Mouse (Mus musculus): ENCODE results near the gene Rnf19b. TPM values are rescaled to one million over a fixed set of nuclear protein-coding genes. Genes with fewer than 3 reads are reported as not detected.

Rnf19b gene
- polyA plus RNA-seq, 1 experiment from 2014 or later, result 8.4 TPM

- peak overlapping the region; percentile 54 for H3K9ac ChIP-seq (ENCODE audit: low read length)
- peak overlapping the region; percentile 72 for H3K27ac ChIP-seq (ENCODE audit: low read depth)
- DNase-seq (ENCODE audit: low spot score) (no peak), ATAC-seq (replicated peaks; ENCODE audit: low FRiP score, low TSS enrichment, low read depth) (peak; percentile 30; the same call in 1 of the 2 replicates)
- H3K4me1 ChIP-seq (replicated peaks; ENCODE audit: control insufficient read depth, insufficient read depth, low read length), result peaks cover 7% of the 10 kb centered on the region; the same call in 1 of the 2 replicates
- WGBS, result 4% methylated on average over 23 of the region's 23 CpGs
- H3K27me3 ChIP-seq (replicated peaks; ENCODE audit: control insufficient read depth, insufficient read depth, low read length), result peaks cover 15% of the 10 kb centered on the region; the same call in 1 of the 2 replicates
- H3K36me3 ChIP-seq (ENCODE audit: control insufficient read depth, insufficient read depth, low read length), result no peaks in the 10 kb centered on the region
- peak overlapping the region; percentile 49 for H3K4me3 ChIP-seq (ENCODE audit: low read depth, low read length)
- peak overlapping the region; percentile 82 for H3K4me2 ChIP-seq (ENCODE audit: low read length)
- H3K9me3 ChIP-seq (ENCODE audit: control insufficient read depth, low read length), result no peaks in the 10 kb centered on the region; the same call in 1 of the 2 replicates
Observed at GRCm38 (mm10) chr4:129049306-129050011, 8.6 kb upstream of the Rnf19b start.

- Histone ChIP-seq H3K27ac (ENCODE audit: low read depth) (no peak overlapping the region), H3K4me3 (ENCODE audit: low read depth, low read length) (no peak overlapping the region), H3K4me1 (replicated peaks; ENCODE audit: control insufficient read depth, insufficient read depth, low read length) (peaks cover 7% of the 10 kb centered on the region; the same call in 1 of the 2 replicates), H3K36me3 (ENCODE audit: control insufficient read depth, insufficient read depth, low read length) (no peaks in the 10 kb centered on the region), H3K27me3 (replicated peaks; ENCODE audit: control insufficient read depth, insufficient read depth, low read length) (peaks cover 15% of the 10 kb centered on the region; the same call in 1 of the 2 replicates), H3K4me2 (ENCODE audit: low read length) (no peak overlapping the region), H3K9me3 (ENCODE audit: control insufficient read depth, low read length) (no peaks in the 10 kb centered on the region; the same call in 1 of the 2 replicates), H3K9ac (ENCODE audit: low read length) (no peak overlapping the region)
- DNase-seq (ENCODE audit: low spot score), result no peak
- 68% methylated on average over 4 of the region's 4 CpGs for WGBS
- ATAC-seq (replicated peaks; ENCODE audit: low FRiP score, low TSS enrichment, low read depth), result no peak
Observed at GRCm38 (mm10) chr4:129050365-129050764, 7.7 kb upstream of the Rnf19b start.

GRCm38 (mm10) chr4:129050901-129051417 lies 7.1 kb upstream of the Rnf19b start:
- Histone ChIP-seq H3K4me2 (ENCODE audit: low read length) (no peak overlapping the region), H3K27ac (ENCODE audit: low read depth) (no peak overlapping the region), H3K4me1 (replicated peaks; ENCODE audit: control insufficient read depth, insufficient read depth, low read length) (peaks cover 7% of the 10 kb centered on the region; the same call in 1 of the 2 replicates), H3K9ac (ENCODE audit: low read length) (no peak overlapping the region), H3K36me3 (ENCODE audit: control insufficient read depth, insufficient read depth, low read length) (no peaks in the 10 kb centered on the region), H3K9me3 (ENCODE audit: control insufficient read depth, low read length) (no peaks in the 10 kb centered on the region; the same call in 1 of the 2 replicates), H3K4me3 (ENCODE audit: low read depth, low read length) (no peak overlapping the region), H3K27me3 (replicated peaks; ENCODE audit: control insufficient read depth, insufficient read depth, low read length) (peaks cover 15% of the 10 kb centered on the region; the same call in 1 of the 2 replicates)
- no peak for ATAC-seq (replicated peaks; ENCODE audit: low FRiP score, low TSS enrichment, low read depth)
- 64% methylated on average over 6 of the region's 6 CpGs for WGBS
- DNase-seq (ENCODE audit: low spot score), result no peak

DNA sequence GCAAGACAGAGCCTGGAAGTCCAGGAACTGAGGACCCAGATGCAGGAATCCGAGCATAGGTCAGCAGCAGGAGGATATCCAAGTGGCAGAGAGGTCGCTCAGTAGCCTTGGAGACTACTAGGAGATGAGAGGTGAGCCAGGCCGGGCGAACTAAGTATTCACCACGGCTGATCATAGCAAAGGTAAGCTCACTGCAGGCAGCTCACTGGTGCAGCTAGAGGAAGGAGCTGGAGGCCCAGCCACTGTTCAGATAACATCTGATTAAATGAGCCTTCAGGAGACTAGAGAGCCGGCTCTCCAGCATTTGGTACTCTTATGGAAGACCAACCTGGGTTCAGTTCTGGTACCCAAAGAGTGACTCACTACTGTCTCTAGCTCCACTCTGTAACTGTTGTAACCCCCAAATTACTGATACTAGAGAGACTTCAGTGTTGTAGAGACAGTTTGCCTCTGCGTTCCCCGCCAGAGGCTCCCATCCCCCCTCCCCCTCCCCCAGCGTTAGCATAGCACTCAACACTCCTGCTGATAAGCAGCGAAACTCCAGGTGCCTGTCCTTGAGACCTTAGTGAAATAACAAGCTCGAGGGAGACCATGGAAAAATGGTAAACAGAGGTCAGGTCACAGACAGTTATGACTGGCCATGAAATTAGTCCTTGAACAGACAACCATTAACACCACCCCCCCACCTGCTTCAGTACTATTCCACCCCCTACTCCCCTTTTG lies 6.4 kb upstream of the Rnf19b start:
- DNase-seq (ENCODE audit: low spot score), result no peak
- no peak overlapping the region for H3K9ac ChIP-seq (ENCODE audit: low read length)
- WGBS, result 27% methylated on average over 11 of the region's 11 CpGs
- H3K4me3 ChIP-seq (ENCODE audit: low read depth, low read length), result no peak overlapping the region
- peaks cover 12% of the 10 kb centered on the region; the same call in 1 of the 2 replicates for H3K27me3 ChIP-seq (replicated peaks; ENCODE audit: control insufficient read depth, insufficient read depth, low read length)
- no peaks in the 10 kb centered on the region for H3K36me3 ChIP-seq (ENCODE audit: control insufficient read depth, insufficient read depth, low read length)
- peaks cover 7% of the 10 kb centered on the region; the same call in 1 of the 2 replicates for H3K4me1 ChIP-seq (replicated peaks; ENCODE audit: control insufficient read depth, insufficient read depth, low read length)
- no peak overlapping the region for H3K27ac ChIP-seq (ENCODE audit: low read depth)
- no peak overlapping the region for H3K4me2 ChIP-seq (ENCODE audit: low read length)
- no peak for ATAC-seq (replicated peaks; ENCODE audit: low FRiP score, low TSS enrichment, low read depth)
- H3K9me3 ChIP-seq (ENCODE audit: control insufficient read depth, low read length), result no peaks in the 10 kb centered on the region; the same call in 1 of the 2 replicates

GRCm38 (mm10) chr4:129054757-129055156 lies 3.3 kb upstream of the Rnf19b start:
- H3K4me3 ChIP-seq (ENCODE audit: low read depth, low read length), result no peak overlapping the region
- H3K36me3 ChIP-seq (ENCODE audit: control insufficient read depth, insufficient read depth, low read length), result no peaks in the 10 kb centered on the region
- peaks cover 13% of the 10 kb centered on the region for H3K4me1 ChIP-seq (replicated peaks; ENCODE audit: control insufficient read depth, insufficient read depth, low read length)
- H3K9ac ChIP-seq (ENCODE audit: low read length), result no peak overlapping the region
- 89% methylated on average over 12 of the region's 12 CpGs for WGBS
- DNase-seq (ENCODE audit: low spot score) (no peak), ATAC-seq (replicated peaks; ENCODE audit: low FRiP score, low TSS enrichment, low read depth) (no peak)
- no peak overlapping the region for H3K4me2 ChIP-seq (ENCODE audit: low read length)
- 0 out of 2 replicates have a peak, but pooled peaks cover 7% of the 10 kb centered on the region for H3K27me3 ChIP-seq (replicated peaks; ENCODE audit: control insufficient read depth, insufficient read depth, low read length)
- H3K27ac ChIP-seq (ENCODE audit: low read depth), result no peak overlapping the region
- no peaks in the 10 kb centered on the region; the same call in 1 of the 2 replicates for H3K9me3 ChIP-seq (ENCODE audit: control insufficient read depth, low read length)

- Histone ChIP-seq H3K27ac (ENCODE audit: low read depth) (no peak overlapping the region), H3K27me3 (replicated peaks; ENCODE audit: control insufficient read depth, insufficient read depth, low read length) (0 out of 2 replicates have a peak, but pooled peaks cover 2% of the 10 kb centered on the region), H3K4me1 (replicated peaks; ENCODE audit: control insufficient read depth, insufficient read depth, low read length) (peaks cover 12% of the 10 kb centered on the region), H3K36me3 (ENCODE audit: control insufficient read depth, insufficient read depth, low read length) (no peaks in the 10 kb centered on the region), H3K9me3 (ENCODE audit: control insufficient read depth, low read length) (no peaks in the 10 kb centered on the region; the same call in 1 of the 2 replicates), H3K4me3 (ENCODE audit: low read depth, low read length) (no peak overlapping the region), H3K4me2 (ENCODE audit: low read length) (no peak overlapping the region), H3K9ac (ENCODE audit: low read length) (no peak overlapping the region)
- no peak for ATAC-seq (replicated peaks; ENCODE audit: low FRiP score, low TSS enrichment, low read depth)
- DNase-seq (ENCODE audit: low spot score), result no peak
- 84% methylated on average over 5 of the region's 5 CpGs for WGBS
Observed at GRCm38 (mm10) chr4:129055562-129055961, 2.5 kb upstream of the Rnf19b start.

DNA sequence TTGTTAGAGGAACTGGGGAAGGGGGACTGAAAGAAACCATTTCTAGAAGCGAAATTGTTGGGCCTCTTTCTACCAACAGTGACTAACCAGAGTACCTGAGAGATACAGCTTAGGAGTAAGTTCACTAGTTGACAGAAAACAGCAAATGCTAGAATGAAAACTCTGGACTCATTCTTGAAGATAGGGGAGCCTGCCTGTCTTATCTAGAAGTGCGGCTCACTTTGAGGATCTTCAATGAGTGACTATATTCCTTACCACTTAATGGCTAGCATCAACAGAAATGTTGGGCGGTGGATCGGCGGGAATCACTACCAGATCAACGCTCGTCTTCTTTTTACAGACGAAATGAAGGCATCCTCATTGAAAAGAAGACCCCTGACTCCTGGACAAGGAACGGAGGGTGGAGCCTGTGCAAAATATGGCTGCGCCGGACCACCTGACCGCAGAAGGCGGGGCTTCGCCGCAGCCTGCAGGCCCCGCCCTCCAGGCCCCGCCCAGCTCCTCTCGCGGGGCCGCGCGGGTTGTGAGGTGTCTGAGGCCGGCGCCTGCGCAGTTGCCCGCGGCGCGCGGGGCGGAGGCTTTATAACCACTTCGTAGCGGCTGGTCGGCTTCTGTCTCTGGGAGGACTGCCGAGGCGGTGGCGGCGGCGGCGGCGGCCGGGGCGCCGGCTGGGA lies 401 bp upstream of the Rnf19b start:
- ATAC-seq (replicated peaks; ENCODE audit: low FRiP score, low TSS enrichment, low read depth) (peak; percentile 88), DNase-seq (ENCODE audit: low spot score) (peak; percentile 96)
- H3K4me1 ChIP-seq (replicated peaks; ENCODE audit: control insufficient read depth, insufficient read depth, low read length), result peaks cover 12% of the 10 kb centered on the region
- peak overlapping the region; percentile 86 for H3K4me3 ChIP-seq (ENCODE audit: low read depth, low read length)
- no peaks in the 10 kb centered on the region; the same call in 1 of the 2 replicates for H3K9me3 ChIP-seq (ENCODE audit: control insufficient read depth, low read length)
- H3K27ac ChIP-seq (ENCODE audit: low read depth), result peak overlapping the region; percentile 80
- WGBS, result 3% methylated on average over 44 of the region's 44 CpGs
- H3K9ac ChIP-seq (ENCODE audit: low read length), result peak overlapping the region; percentile 77
- no peaks in the 10 kb centered on the region for H3K27me3 ChIP-seq (replicated peaks; ENCODE audit: control insufficient read depth, insufficient read depth, low read length)
- H3K4me2 ChIP-seq (ENCODE audit: low read length), result peak overlapping the region; percentile 95
- no peaks in the 10 kb centered on the region for H3K36me3 ChIP-seq (ENCODE audit: control insufficient read depth, insufficient read depth, low read length)

DNA sequence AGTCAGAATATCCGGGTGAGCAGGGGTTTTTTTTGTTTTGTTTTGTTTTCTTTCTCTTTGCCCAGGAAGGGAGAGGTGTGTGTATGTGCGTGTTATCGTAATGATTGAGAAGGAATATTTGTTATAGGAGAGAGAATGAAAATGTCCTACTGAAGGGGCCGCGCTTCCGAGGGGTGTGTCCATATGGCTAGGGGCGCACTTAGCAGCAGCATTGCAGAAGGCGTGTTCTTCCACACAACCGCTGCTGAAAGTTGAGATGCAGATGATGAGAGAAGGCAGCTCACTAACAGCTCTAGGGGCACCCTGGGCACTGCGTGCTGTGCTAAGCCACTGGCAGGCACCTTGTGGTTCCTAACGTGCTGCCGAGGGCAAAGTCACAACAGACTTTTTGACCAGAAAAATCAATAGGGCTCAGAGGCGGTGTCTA lies 1.1 kb downstream of the Rnf19b start:
- H3K27ac ChIP-seq (ENCODE audit: low read depth), result no peak overlapping the region
- H3K4me1 ChIP-seq (replicated peaks; ENCODE audit: control insufficient read depth, insufficient read depth, low read length), result peaks cover 15% of the 10 kb centered on the region
- WGBS, result 2% methylated on average over 13 of the region's 13 CpGs
- H3K9ac ChIP-seq (ENCODE audit: low read length), result peak overlapping the region; percentile 77
- no peaks in the 10 kb centered on the region; the same call in 1 of the 2 replicates for H3K9me3 ChIP-seq (ENCODE audit: control insufficient read depth, low read length)
- DNase-seq (ENCODE audit: low spot score) (peak; percentile 66), ATAC-seq (replicated peaks; ENCODE audit: low FRiP score, low TSS enrichment, low read depth) (no peak)
- peak overlapping the region; percentile 86 for H3K4me3 ChIP-seq (ENCODE audit: low read depth, low read length)
- H3K27me3 ChIP-seq (replicated peaks; ENCODE audit: control insufficient read depth, insufficient read depth, low read length), result no peaks in the 10 kb centered on the region
- no peaks in the 10 kb centered on the region for H3K36me3 ChIP-seq (ENCODE audit: control insufficient read depth, insufficient read depth, low read length)
- peak overlapping the region; percentile 95 for H3K4me2 ChIP-seq (ENCODE audit: low read length)
